Mouse (Mus musculus): ENCODE measurements around the gene Smim27.

- no peak for TF ChIP-seq CTCF (conservative IDR thresholded peaks at IDR 0.05; ENCODE audit: low read length)
- TF ChIP-seq NANOG (IDR thresholded peaks at IDR 0.05; ENCODE audit: borderline replicate concordance, low read length): no peak
Observed at GRCm38 (mm10) chr4:40234256-40234655, 35.1 kb upstream of the Smim27 start.

Measured in E14TG2a.4 (cell line).